Mouse (Mus musculus) embryonic facial prominence, embryonic 11.5 days (tissue): Measurements from ENCODE around the gene Usp12. TPM values are rescaled to one million over a fixed set of nuclear protein-coding genes. Genes with fewer than 3 reads are reported as not detected.

ENCODE experiments used
- ATAC-seq: fragments of 200-750 bp; cut with Nextera tagmentation; replicated peaks from 2 replicates; pipeline ENCODE4 v1.8.0; 2017; ENCODE audit warnings: low read depth; ENCODE audit not compliant: insufficient number of reproducible peaks, low FRiP score, low TSS enrichment
- DNase-seq: peaks from one replicate; pipeline ENCODE4 v3.0.0-alpha.2; 2015; ENCODE audit warnings: low spot score
- H3K27ac ChIP-seq: fragments of 300-500 bp; sonication (generic); replicated peaks from 2 replicates; pipeline ENCODE4 v1.5.1; 2014; ENCODE audit warnings: mild to moderate bottlenecking, low read depth, low read length, control low read depth
- H3K27me3 ChIP-seq: fragments of 300-500 bp; sonication (generic); 2 replicates; pipeline ENCODE4 v1.6.1; 2014; ENCODE audit warnings: mild to moderate bottlenecking, low read length, moderate library complexity, mixed read lengths; ENCODE audit not compliant: control insufficient read depth, insufficient read depth
- H3K36me3 ChIP-seq: fragments of 300-500 bp; sonication (generic); replicated peaks from 2 replicates; pipeline ENCODE4 v1.6.1; 2014; ENCODE audit warnings: low read depth, mild to moderate bottlenecking, low read length, moderate library complexity, mixed read lengths; ENCODE audit not compliant: control insufficient read depth, insufficient read depth
- H3K4me1 ChIP-seq: fragments of 300-500 bp; sonication (generic); 2 replicates; pipeline ENCODE4 v1.6.1; 2014; ENCODE audit warnings: low read length, mixed read lengths; ENCODE audit not compliant: control insufficient read depth, insufficient read depth
- H3K4me2 ChIP-seq: fragments of 300-500 bp; sonication (generic); 2 replicates; pipeline ENCODE4 v1.6.1; 2014; ENCODE audit warnings: low read depth, mild to moderate bottlenecking, control low read depth, low read length, moderate library complexity
- H3K4me3 ChIP-seq: fragments of 300-500 bp; sonication (generic); 2 replicates; pipeline ENCODE4 v1.5.1; 2014; ENCODE audit warnings: low read depth, low read length, control low read depth
- H3K9ac ChIP-seq: fragments of 300-500 bp; sonication (generic); replicated peaks from 2 replicates; pipeline ENCODE4 v1.6.1; 2014; ENCODE audit warnings: mild to moderate bottlenecking, control low read depth, low read length
- H3K9me3 ChIP-seq: fragments of 300-500 bp; sonication (generic); replicated peaks from 2 replicates; pipeline ENCODE4 v1.6.1; 2016; ENCODE audit warnings: mild to moderate bottlenecking, low read length, inconsistent platforms, mixed read lengths; ENCODE audit not compliant: control insufficient read depth
- WGBS: fragments of 180-500 bp; shearing (Covaris S2); extraction: QIAGEN DNeasy Blood & Tissue Kit; methylation state at CpG from one replicate; pipeline ENCODE4 v1.1.7; 2014; 5-methylcytosine and 5-hydroxymethylcytosine counted together
- polyA plus RNA-seq: library from polyadenylated mRNA; unstranded; fragments of >200 nt; fragmentation: Nextera tagmentation; extraction: Ambion mirVana; gene quantifications from 2 replicates; pipeline ENCODE4 v1.2.1, GENCODE M21; 2014

Usp12 gene
- polyA plus RNA-seq, 1 experiment from 2014 or later = 11.1 TPM

- no peaks in the 10 kb centered on the region for H3K9me3 ChIP-seq
- no peak overlapping the region for H3K9ac ChIP-seq
- no peak overlapping the region for H3K4me2 ChIP-seq
- no peaks in the 10 kb centered on the region for H3K4me1 ChIP-seq
- 85% methylated on average over 12 of the region's 12 CpGs for WGBS
- no peak overlapping the region for H3K4me3 ChIP-seq
- no peak overlapping the region for H3K27ac ChIP-seq
- ATAC-seq = no peak
- no peak for DNase-seq
- no peaks in the 10 kb centered on the region for H3K27me3 ChIP-seq
- H3K36me3 ChIP-seq = no peaks in the 10 kb centered on the region
These were observed 81.0 kb downstream of the Usp12 start for GRCm38 (mm10) chr5:146713836-146714235.

GRCm38 (mm10) chr5:146713088-146713487, 81.7 kb downstream of the Usp12 start:
- DNase-seq (no peak), ATAC-seq (no peak)
- Histone ChIP-seq H3K27me3 (no peaks in the 10 kb centered on the region; the same call in 1 of the 2 replicates), H3K4me3 (no peak overlapping the region), H3K4me1 (no peaks in the 10 kb centered on the region), H3K9ac (no peak overlapping the region), H3K9me3 (no peaks in the 10 kb centered on the region), H3K27ac (peak overlapping the region; percentile 20; the same call in 1 of the 2 replicates), H3K4me2 (no peak overlapping the region), H3K36me3 (no peaks in the 10 kb centered on the region)
- 63% methylated on average over 10 of the region's 10 CpGs for WGBS

GRCm38 (mm10) chr5:146712282-146712918, 82.4 kb downstream of the Usp12 start:
- H3K27ac ChIP-seq = peak overlapping the region; percentile 20; the same call in 1 of the 2 replicates
- no peak overlapping the region for H3K9ac ChIP-seq
- DNase-seq (no peak), ATAC-seq (peak; percentile 76; the same call in 1 of the 2 replicates)
- no peak overlapping the region for H3K4me2 ChIP-seq
- no peak overlapping the region for H3K4me3 ChIP-seq
- no peaks in the 10 kb centered on the region for H3K9me3 ChIP-seq
- H3K36me3 ChIP-seq = no peaks in the 10 kb centered on the region
- H3K27me3 ChIP-seq = no peaks in the 10 kb centered on the region; the same call in 1 of the 2 replicates
- no peaks in the 10 kb centered on the region for H3K4me1 ChIP-seq
- WGBS = 75% methylated on average over 18 of the region's 18 CpGs

GRCm38 (mm10) chr5:146709361-146709760, 85.4 kb downstream of the Usp12 start:
- Histone ChIP-seq H3K4me1 (no peaks in the 10 kb centered on the region), H3K4me2 (no peak overlapping the region), H3K27me3 (no peaks in the 10 kb centered on the region; the same call in 1 of the 2 replicates), H3K9ac (no peak overlapping the region), H3K27ac (no peak overlapping the region), H3K4me3 (no peak overlapping the region), H3K9me3 (no peaks in the 10 kb centered on the region), H3K36me3 (no peaks in the 10 kb centered on the region)
- no peak for DNase-seq
- WGBS = 58% methylated on average over 3 of the region's 3 CpGs
- no peak for ATAC-seq

GRCm38 (mm10) chr5:146705815-146706408, 88.9 kb downstream of the Usp12 start:
- ATAC-seq (no peak; the same call in 1 of the 2 replicates), DNase-seq (peak; percentile 93)
- WGBS = 10% methylated on average over 12 of the region's 12 CpGs
- H3K4me2 ChIP-seq = no peak overlapping the region
- H3K9me3 ChIP-seq = no peaks in the 10 kb centered on the region
- no peak overlapping the region for H3K9ac ChIP-seq
- no peaks in the 10 kb centered on the region; the same call in 1 of the 2 replicates for H3K27me3 ChIP-seq
- no peaks in the 10 kb centered on the region for H3K4me1 ChIP-seq
- H3K36me3 ChIP-seq = no peaks in the 10 kb centered on the region
- no peak overlapping the region for H3K27ac ChIP-seq
- no peak overlapping the region for H3K4me3 ChIP-seq

GRCm38 (mm10) chr5:146705411-146705810, 89.4 kb downstream of the Usp12 start:
- H3K9me3 ChIP-seq = no peaks in the 10 kb centered on the region
- ATAC-seq = no peak
- DNase-seq = no peak
- H3K4me2 ChIP-seq = no peak overlapping the region
- no peak overlapping the region for H3K4me3 ChIP-seq
- no peak overlapping the region for H3K9ac ChIP-seq
- H3K27me3 ChIP-seq = no peaks in the 10 kb centered on the region; the same call in 1 of the 2 replicates
- no peaks in the 10 kb centered on the region for H3K36me3 ChIP-seq
- 80% methylated on average over 6 of the region's 6 CpGs for WGBS
- H3K4me1 ChIP-seq = no peaks in the 10 kb centered on the region
- no peak overlapping the region for H3K27ac ChIP-seq

- no peak for DNase-seq
- WGBS = 88% methylated on average over 4 of the region's 4 CpGs
- Histone ChIP-seq H3K9ac (no peak overlapping the region), H3K4me1 (no peaks in the 10 kb centered on the region), H3K4me2 (no peak overlapping the region), H3K27me3 (no peaks in the 10 kb centered on the region; the same call in 1 of the 2 replicates), H3K9me3 (no peaks in the 10 kb centered on the region), H3K36me3 (no peaks in the 10 kb centered on the region), H3K27ac (no peak overlapping the region), H3K4me3 (no peak overlapping the region)
- no peak for ATAC-seq
These were observed 90.6 kb downstream of the Usp12 start for GRCm38 (mm10) chr5:146704241-146704640.

- Histone ChIP-seq H3K4me1 (no peaks in the 10 kb centered on the region), H3K9ac (no peak overlapping the region), H3K27me3 (no peaks in the 10 kb centered on the region; the same call in 1 of the 2 replicates), H3K27ac (no peak overlapping the region), H3K36me3 (no peaks in the 10 kb centered on the region), H3K9me3 (no peaks in the 10 kb centered on the region), H3K4me2 (no peak overlapping the region), H3K4me3 (no peak overlapping the region)
- no peak for DNase-seq
- ATAC-seq = no peak
- WGBS = 87% methylated on average over 8 of the region's 8 CpGs
These were observed 91.1 kb downstream of the Usp12 start for GRCm38 (mm10) chr5:146703710-146704121.
